Mouse (Mus musculus): ENCODE measurements around the gene Sis. TPM values are rescaled to one million over a fixed set of nuclear protein-coding genes. Genes with fewer than 3 reads are reported as not detected.

Gene Sis
- total RNA-seq (2023): not detected

DNA sequence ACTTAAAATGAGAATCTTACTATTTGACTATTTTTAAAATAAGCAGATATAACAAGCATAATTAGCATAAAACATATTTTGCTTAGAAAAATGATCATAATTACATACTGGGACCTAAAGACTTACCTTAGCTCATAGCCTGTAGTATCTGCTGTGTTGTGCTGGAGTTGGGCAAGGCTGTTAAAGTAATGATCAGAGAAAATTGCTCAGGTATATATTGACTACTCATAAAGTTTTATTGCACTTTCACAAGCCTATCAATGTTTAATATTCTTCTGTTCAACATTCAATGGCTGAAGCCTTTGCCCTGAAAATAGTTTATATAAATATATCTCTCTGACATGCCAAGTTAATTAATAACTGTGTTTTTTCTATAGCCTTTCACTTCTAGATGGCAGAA lies at the start of gene Sis:
Gene Sis (minus strand): TSS at position 189 of the 400 bp plus-strand sequence.

Other genes starting within 250 kb of the Sis start
- gene Slitrk3, start 89.9 kb upstream of the Sis start, total RNA-seq (2023): not detected